Mouse (Mus musculus) heart, adult 2 months (tissue): ENCODE measurements at regions not wholly inside any gene's neighbourhood (a gene's known extent, or its start where the extent isn't known, plus 50 kb on each side); places are given as distances from the start of the nearest gene placed in this dataset.

ENCODE experiments used
- CTCF ChIP-seq: fragments of 200-600 bp; IDR thresholded peaks from 2 replicates; pipeline ENCODE4 v1.8.1; 2022; ENCODE audit warnings: antibody characterized with exemption, mild to moderate bottlenecking, moderate library complexity
- POLR2A ChIP-seq: fragments of 200-500 bp; IDR thresholded peaks from 2 replicates; pipeline ENCODE4 v1.6.1; 2011; ENCODE audit warnings: mild to moderate bottlenecking, low read depth, low read length, control low read depth; ENCODE audit not compliant: insufficient read depth

DNA sequence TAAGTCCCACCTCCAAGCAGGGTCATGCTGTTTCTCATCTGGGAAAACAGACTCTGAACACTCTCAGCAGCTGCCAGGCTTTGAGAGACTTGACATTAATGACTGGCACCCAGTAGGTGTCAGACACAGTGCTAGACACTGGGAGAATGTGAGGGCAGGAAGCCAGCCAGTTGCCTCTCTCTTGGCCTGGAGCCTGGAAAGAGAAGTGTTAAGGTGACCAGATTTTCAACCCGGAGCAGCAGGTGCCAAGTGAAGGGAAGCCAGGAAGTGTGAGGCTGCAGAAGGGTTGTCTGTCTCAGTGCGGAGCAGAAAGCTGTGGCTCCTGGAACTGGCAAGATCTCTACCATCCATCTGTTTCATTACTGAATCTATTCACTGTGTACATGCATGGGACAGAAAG lies 410.6 kb downstream of the Cdh26 start:
- TF ChIP-seq CTCF (no peak), POLR2A (no peak)
